Mouse (Mus musculus) large intestine, adult 2 months (tissue): ENCODE measurements at regions not wholly inside any gene's neighbourhood (a gene's known extent, or its start where the extent isn't known, plus 50 kb on each side); places are given as distances from the start of the nearest gene placed in this dataset.

Experiments
- DNase-seq: peaks from one replicate; pipeline ENCODE4 v3.0.0-alpha.2; 2012; ENCODE audit warnings: low read depth, low spot score
- WGBS: fragments of 180-500 bp; shearing (Covaris S2); methylation state at CpG from one replicate; pipeline ENCODE4 v1.1.7; 2018; 5-methylcytosine and 5-hydroxymethylcytosine counted together

- no peak for DNase-seq
- WGBS, result 23% methylated on average over 3 of the region's 3 CpGs
Measured at GRCm38 (mm10) chr2:167792753-167793152, 103.1 kb upstream of the Tmem189 start.

- no peak for DNase-seq
- WGBS, result 29% methylated on average over 3 of the region's 3 CpGs
Measured at GRCm38 (mm10) chr2:167792330-167792729, 102.7 kb upstream of the Tmem189 start.

GRCm38 (mm10) chr2:167789471-167789923 is 99.9 kb upstream of the Tmem189 start:
- 80% methylated on average over 11 of the region's 11 CpGs for WGBS
- DNase-seq, result no peak

- 70% methylated on average over 5 of the region's 5 CpGs for WGBS
- DNase-seq, result no peak
Measured at GRCm38 (mm10) chr2:167786951-167787350, 97.3 kb upstream of the Tmem189 start.

DNA sequence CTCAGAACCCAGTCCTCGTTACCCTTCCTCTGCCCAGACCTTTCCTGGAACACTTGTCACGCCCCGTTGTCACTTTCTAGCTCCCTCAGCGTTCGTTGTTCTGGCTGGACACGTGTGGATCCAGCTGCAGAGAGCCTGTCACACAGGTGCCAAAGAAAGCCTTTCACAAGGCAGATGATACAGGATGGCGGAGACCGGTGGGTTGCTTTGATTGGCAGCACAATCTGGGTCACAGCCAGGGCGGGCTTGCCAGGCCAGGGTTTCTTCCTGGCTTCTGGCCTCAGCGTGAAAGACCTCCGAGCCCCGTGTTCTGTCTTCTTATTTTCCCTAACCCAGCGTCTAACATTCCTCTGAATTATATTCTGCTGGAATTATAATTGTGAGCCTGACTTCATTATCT is 94.7 kb upstream of the Tmem189 start:
- WGBS, result 83% methylated on average over 13 of the region's 13 CpGs

GRCm38 (mm10) chr2:167783374-167783773 is 93.8 kb upstream of the Tmem189 start:
- 18% methylated on average over 3 of the region's 3 CpGs for WGBS

More for the DNA sequence above, 94.7 kb upstream of the Tmem189 start:
- no peak for DNase-seq

DNA sequence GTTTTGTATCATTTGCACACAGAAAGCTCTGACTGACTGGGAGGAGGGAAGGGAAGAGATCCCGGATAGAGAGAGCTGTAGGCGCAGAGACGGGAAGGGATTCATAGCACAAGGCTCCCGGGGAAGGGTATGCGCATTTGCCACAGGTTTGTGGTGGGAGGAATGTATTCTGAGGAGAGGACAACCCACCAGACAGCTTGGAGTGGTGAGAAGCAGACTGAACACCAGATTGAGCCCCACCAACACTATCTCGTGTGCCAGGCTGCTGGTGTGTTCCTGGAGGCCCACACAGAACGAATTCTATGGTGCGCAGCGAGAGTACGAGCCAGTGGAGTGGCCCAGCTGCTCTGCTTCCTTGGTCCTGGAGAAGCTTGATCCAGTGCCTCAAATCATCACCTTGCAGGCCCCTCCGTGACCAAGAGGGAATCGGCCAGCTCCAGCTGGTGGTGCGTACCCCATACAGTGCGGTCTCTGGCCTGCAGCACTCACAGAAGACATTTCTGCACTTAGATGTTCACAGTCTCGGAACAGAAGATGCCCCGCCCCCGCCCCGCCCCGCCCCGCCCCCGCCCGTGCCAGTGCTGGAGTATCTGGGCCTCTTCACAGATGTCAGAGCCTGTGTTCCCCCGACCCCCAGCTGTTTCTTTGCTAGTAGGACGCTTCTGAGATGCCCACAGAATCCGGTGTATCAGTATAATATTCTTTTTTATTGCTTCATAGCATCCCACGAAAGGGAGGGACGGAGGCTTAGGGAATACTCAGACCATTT is 92.8 kb upstream of the Tmem189 start:
- 53% methylated on average over 27 of the region's 27 CpGs for WGBS
- no peak for DNase-seq

More at GRCm38 (mm10) chr2:167783374-167783773, 93.8 kb upstream of the Tmem189 start:
- DNase-seq, result no peak

- 22% methylated on average over 13 of the region's 13 CpGs for WGBS
- no peak for DNase-seq
Measured at GRCm38 (mm10) chr2:167781496-167781895, 91.9 kb upstream of the Tmem189 start.

DNA sequence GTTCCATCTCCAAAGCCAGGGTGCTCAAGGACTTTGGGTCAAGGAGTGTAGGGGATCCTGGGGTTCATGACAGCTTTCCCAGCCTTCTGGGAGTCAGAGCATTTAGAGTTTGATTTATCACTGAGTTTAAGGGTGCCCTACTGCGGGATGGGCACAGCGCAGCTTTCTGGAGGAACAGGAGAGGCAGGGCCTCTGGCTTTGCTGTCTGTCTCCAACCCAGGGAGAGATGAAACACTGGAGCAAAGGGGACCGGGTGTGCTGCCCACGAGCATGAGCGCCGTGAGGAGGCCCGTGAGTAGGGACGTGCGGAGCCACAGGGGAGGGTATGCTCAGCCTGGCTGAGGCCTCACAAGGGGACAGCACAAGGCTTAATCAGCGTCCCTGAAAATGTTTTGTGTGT is 89.1 kb upstream of the Tmem189 start:
- 68% methylated on average over 10 of the region's 10 CpGs for WGBS
- DNase-seq, result no peak

- WGBS, result 27% methylated on average over 4 of the region's 4 CpGs
- no peak for DNase-seq
Measured at GRCm38 (mm10) chr2:167778271-167778670, 88.6 kb upstream of the Tmem189 start.

GRCm38 (mm10) chr2:167777331-167778085 is 87.9 kb upstream of the Tmem189 start:
- peak; percentile 35 for DNase-seq
- WGBS, result 1% methylated on average over 33 of the region's 33 CpGs

DNA sequence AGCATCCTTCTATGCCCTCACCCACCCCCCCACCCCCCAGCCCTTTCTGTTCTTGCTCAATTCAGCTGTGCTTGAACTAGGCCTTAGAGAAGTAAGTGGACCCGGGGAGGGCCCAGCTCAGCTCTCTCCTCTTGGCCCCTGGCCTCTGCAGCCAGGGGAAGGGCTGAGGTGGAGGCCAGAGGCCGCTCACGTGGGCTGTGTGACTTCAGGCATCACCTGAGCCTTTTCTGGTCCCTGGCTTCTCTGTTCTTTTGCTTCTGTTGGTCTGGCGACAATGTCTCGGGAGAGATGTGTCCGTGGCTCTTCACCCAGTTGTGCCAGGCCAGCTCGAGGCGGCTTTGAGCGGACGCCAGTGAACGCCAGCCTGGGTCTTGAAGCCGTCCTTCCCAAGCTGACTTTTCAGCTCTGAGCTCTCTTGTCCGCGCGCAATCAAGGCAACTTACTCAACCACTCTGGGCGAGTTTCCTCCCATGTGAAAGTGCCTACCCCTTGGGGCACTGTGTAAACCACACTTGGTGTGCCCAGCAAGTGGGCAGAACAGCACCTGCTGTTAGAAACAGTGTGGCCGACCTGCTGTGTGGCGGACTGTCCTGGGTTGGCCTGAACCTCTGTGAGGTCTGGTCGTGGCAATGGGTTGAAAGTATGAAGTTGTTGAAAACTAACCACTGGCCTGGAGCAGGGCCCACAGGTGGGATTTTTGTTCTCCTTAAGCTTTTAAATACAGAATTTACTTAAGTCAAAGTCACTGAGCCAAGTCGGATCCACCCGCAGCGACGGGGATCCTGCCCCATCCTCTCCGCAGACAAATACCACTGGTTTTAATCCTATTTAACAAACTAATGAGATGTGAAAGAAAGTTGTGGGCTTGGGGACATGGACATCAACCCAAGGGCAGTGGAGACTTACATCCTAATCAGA is 86.9 kb upstream of the Tmem189 start:
- no peak for DNase-seq
- WGBS, result 85% methylated on average over 24 of the region's 24 CpGs

DNA sequence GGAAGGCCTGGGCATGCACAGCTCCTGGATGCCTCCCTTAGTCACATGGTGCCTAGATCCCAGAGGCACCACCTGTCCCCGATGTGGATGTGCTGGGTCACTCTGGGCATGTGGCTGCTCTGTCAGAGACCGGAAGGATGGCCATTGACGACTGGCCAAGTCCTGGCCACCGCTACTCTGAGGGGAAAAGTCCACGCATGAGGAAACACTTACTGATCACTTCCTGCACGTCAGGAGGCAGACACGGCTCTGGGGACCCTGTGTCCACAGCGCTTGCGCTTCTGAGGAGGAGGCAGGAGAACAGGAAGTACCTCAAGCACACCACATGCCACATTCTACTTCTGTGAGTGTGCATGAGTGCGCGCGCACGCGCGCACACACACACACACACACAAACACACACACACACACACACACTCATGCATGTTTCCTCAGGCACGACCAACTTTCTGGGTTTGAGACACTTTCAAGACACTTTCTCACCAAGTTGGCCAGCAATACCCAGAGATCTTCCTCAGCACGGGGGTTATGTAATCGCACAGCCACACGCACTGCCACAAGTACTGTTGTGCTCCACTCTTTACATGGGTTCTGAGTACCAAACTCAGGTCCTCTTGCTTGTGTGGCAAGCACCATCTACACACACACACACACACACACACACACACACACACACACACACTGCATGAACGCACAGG is 85.7 kb upstream of the Tmem189 start:
- DNase-seq, result no peak
- 65% methylated on average over 20 of the region's 20 CpGs for WGBS

- 36% methylated on average over 10 of the region's 10 CpGs for WGBS
- no peak for DNase-seq
Measured at GRCm38 (mm10) chr2:167774806-167775179, 85.2 kb upstream of the Tmem189 start.

- WGBS, result 93% methylated on average over 2 of the region's 2 CpGs
- no peak for DNase-seq
Measured at GRCm38 (mm10) chr2:167774166-167774805, 84.7 kb upstream of the Tmem189 start.

DNA sequence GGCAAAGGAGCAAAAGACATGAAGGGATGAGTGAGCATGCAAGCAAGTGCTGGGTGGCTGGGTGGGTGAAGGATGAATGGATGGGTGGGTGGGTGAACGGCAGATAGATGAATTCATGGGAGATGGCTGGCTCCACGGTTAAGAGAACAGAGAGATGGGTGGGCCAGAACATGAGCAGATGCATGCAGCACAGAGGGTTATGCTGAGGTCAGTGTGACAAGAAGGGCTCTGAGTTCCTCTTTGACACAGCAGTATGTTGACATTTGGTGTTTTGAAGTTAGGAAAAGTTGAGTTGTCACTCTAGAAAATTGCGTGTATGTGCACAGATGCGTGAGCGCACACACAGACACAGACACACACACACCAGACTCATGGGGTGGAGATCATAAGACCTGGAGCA is 83.2 kb upstream of the Tmem189 start:
- WGBS, result 87% methylated on average over 5 of the region's 5 CpGs
- no peak for DNase-seq

DNA sequence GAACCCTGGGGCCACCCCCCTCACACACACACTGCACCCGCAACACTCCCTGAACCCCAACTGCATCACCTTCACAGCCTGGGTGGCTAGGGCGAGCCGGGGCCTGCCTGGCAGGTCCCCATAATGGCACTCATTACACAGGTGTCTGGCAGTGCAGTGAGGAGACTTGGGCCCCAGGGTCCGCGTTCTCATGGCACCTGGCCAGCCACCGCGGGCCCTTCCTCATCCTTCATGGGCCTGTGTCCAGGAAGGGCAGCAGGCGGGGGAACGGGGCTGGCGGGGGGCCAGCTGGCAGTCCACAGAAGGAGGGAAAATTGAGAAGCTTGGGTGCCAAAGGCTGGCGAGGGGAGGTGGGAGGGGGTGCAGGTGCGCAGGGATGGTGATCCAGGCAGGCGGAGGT is 78.3 kb upstream of the Tmem189 start:
- WGBS, result 16% methylated on average over 13 of the region's 13 CpGs

GRCm38 (mm10) chr2:167767371-167767770 is 77.7 kb upstream of the Tmem189 start:
- no peak for DNase-seq
- 68% methylated on average over 8 of the region's 8 CpGs for WGBS

More for the DNA sequence above, 78.3 kb upstream of the Tmem189 start:
- DNase-seq, result no peak

GRCm38 (mm10) chr2:167765811-167766210 is 76.2 kb upstream of the Tmem189 start:
- no peak for DNase-seq
- 91% methylated on average over 6 of the region's 6 CpGs for WGBS
